Mouse (Mus musculus) testis, adult 2 months (tissue): ENCODE measurements around the gene Apod. TPM values are rescaled to one million over a fixed set of nuclear protein-coding genes. Genes with fewer than 3 reads are reported as not detected.
A peak's percentile ranks its signal among the peaks of the same experiment; 100 is the strongest.

Source experiments
- H3K27ac ChIP-seq: fragments of 200-500 bp; 2 replicates; pipeline ENCODE4 v1.5.1; 2012; ENCODE audit warnings: low read depth, low read length; ENCODE audit not compliant: control insufficient read depth, insufficient read depth
- H3K27me3 ChIP-seq: fragments of 200-500 bp; 2 replicates; pipeline ENCODE4 v1.6.1; 2012; ENCODE audit warnings: mild to moderate bottlenecking, low read length, moderate library complexity; ENCODE audit not compliant: control insufficient read depth, insufficient read depth
- H3K36me3 ChIP-seq: fragments of 200-500 bp; 2 replicates; pipeline ENCODE4 v1.6.1; 2012; ENCODE audit warnings: mild to moderate bottlenecking, low read length; ENCODE audit not compliant: control insufficient read depth, insufficient read depth
- H3K4me1 ChIP-seq: fragments of 200-500 bp; 2 replicates; pipeline ENCODE4 v1.6.1; 2012; ENCODE audit warnings: low read length; ENCODE audit not compliant: control insufficient read depth, insufficient read depth
- H3K4me3 ChIP-seq: fragments of 200-500 bp; 2 replicates; pipeline ENCODE4 v1.5.1; 2012; ENCODE audit warnings: low read depth, mild to moderate bottlenecking, low read length, moderate library complexity, mixed read lengths; ENCODE audit not compliant: control insufficient read depth
- CTCF ChIP-seq: fragments of 200-500 bp; IDR thresholded peaks from 2 replicates; pipeline ENCODE4 v1.5.1; 2012; ENCODE audit warnings: low read depth, mild to moderate bottlenecking, inconsistent platforms, low read length, moderate library complexity; ENCODE audit not compliant: control insufficient read depth, insufficient read depth, insufficient replicate concordance
- POLR2A ChIP-seq: fragments of 200-500 bp; IDR thresholded peaks from 2 replicates; pipeline ENCODE4 v1.6.1; 2012; ENCODE audit warnings: low read depth, mild to moderate bottlenecking, inconsistent platforms, low read length, moderate library complexity; ENCODE audit not compliant: control insufficient read depth
- polyA plus RNA-seq: library from polyadenylated mRNA; depleted of rRNA; stranded (reverse); fragments of >200 nt; gene quantifications from 2 replicates; pipeline ENCODE4 v1.2.3, GENCODE M21; 2012; rRNA removed

Gene Apod
- 0.46 and 1.8 TPM in 2 replicates for polyA plus RNA-seq

GRCm38 (mm10) chr16:31314497-31315233 is at the start of gene Apod:
Gene Apod, minus strand, starts transcription at chr16:31314808.
- Histone ChIP-seq H3K27ac (peak within 1 kb of the TSS; percentile 43), H3K4me1 (no peaks in the 10 kb centered on the region; the same call in none of the 2 replicates), H3K27me3 (no peaks in the 10 kb centered on the region), H3K4me3 (no peak within 1 kb of the TSS), H3K36me3 (no peaks in the 10 kb centered on the region)
- TF ChIP-seq POLR2A (no peak), CTCF (no peak)

- Histone ChIP-seq H3K27me3 (no peaks in the 10 kb centered on the region), H3K4me1 (peaks cover 4% of the 10 kb centered on the region; the same call in 1 of the 2 replicates), H3K27ac (no peak overlapping the region), H3K36me3 (no peaks in the 10 kb centered on the region), H3K4me3 (no peak overlapping the region)
- no peak for TF ChIP-seq POLR2A
- TF ChIP-seq CTCF: no peak
These were observed 49.3 kb upstream of the Apod start for GRCm38 (mm10) chr16:31363685-31364436.

- Histone ChIP-seq H3K4me3 (no peak overlapping the region), H3K36me3 (no peaks in the 10 kb centered on the region), H3K27ac (no peak overlapping the region), H3K27me3 (no peaks in the 10 kb centered on the region), H3K4me1 (peaks cover 5% of the 10 kb centered on the region; the same call in 1 of the 2 replicates)
- TF ChIP-seq POLR2A (no peak), CTCF (no peak)
These were observed 44.9 kb upstream of the Apod start for GRCm38 (mm10) chr16:31359542-31359941.

- H3K4me1 ChIP-seq: peaks cover 5% of the 10 kb centered on the region; the same call in 1 of the 2 replicates
- TF ChIP-seq POLR2A (no peak), CTCF (no peak)
- H3K4me3 ChIP-seq: no peak overlapping the region
- no peak overlapping the region for H3K27ac ChIP-seq
- H3K27me3 ChIP-seq: no peaks in the 10 kb centered on the region
- H3K36me3 ChIP-seq: no peaks in the 10 kb centered on the region
These were observed 44.4 kb upstream of the Apod start for GRCm38 (mm10) chr16:31358991-31359390.

- Histone ChIP-seq H3K4me3 (no peak overlapping the region), H3K27ac (no peak overlapping the region), H3K4me1 (peaks cover 5% of the 10 kb centered on the region; the same call in 1 of the 2 replicates), H3K36me3 (no peaks in the 10 kb centered on the region), H3K27me3 (no peaks in the 10 kb centered on the region)
- TF ChIP-seq POLR2A (no peak), CTCF (no peak)
These were observed 44.0 kb upstream of the Apod start for GRCm38 (mm10) chr16:31358576-31358975.

GRCm38 (mm10) chr16:31355882-31356281 is 41.3 kb upstream of the Apod start:
- Histone ChIP-seq H3K4me3 (no peak overlapping the region), H3K4me1 (peaks cover 5% of the 10 kb centered on the region; the same call in 1 of the 2 replicates), H3K27me3 (no peaks in the 10 kb centered on the region), H3K27ac (no peak overlapping the region), H3K36me3 (no peaks in the 10 kb centered on the region)
- no peak for TF ChIP-seq CTCF
- TF ChIP-seq POLR2A: no peak
